Mouse (Mus musculus) urinary bladder, adult 18-20 months (tissue): ENCODE data around the gene P4hb.
A peak's percentile ranks its signal among the peaks of the same experiment; 100 is the strongest.
"Not testable (repeated sequence)": the region's sequence is repeated elsewhere in the genome, so short reads cannot be mapped to it uniquely, and the experiment has no call there.

Experiments
- DNase-seq, 2 experiments: peaks; one replicate each; pipeline ENCODE4 v3.0.0; 2022; ENCODE audit warnings: low spot score in 2 of 2, mixed read lengths in 2 of 2

Gene P4hb

DNA sequence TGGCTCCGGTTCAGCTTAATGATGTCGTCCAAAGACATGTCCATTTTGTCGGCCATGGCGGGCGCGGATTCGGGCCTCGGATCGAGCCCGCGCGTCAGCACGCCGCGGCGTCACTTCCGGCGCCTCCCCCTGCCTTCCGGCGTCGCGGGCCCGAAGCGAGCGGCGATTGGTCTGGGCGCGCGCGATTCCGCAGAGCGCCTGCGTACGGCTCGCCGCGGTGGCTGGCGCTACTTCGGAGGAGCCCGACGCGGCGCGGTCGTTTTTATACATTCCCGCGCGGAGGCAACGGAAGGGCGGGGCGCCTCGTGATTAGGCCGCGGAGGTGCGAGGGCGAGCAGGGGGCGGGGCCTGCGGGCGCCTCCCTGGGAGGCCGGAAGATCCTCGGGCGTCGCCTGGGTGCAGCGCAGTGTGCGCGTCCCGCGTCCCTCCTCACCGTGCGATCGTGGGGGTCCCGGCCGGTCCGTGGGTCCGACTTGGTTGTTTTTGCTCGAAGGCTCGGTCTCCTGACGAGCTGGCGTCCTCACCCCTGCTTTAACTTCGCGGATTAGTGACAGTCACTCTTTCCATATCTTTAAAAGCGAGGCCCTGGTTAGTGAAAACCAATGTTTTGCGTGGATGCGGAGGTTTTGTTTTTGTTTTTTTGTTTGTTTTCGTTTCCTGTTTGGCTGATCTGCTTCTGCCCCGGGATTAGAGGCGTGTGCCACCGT is 25.4 kb upstream of the P4hb start, which contains the start of the genes Alyref and Anapc11:
Gene Alyref (minus strand): TSS at position 83 of the 707 bp plus-strand sequence.
Gene Anapc11 (plus strand): TSS at position 139 of the 707 bp plus-strand sequence.
- peak; percentile 87 to 90 for DNase-seq

GRCm38 (mm10) chr11:120597240-120598235 is 24.5 kb upstream of the P4hb start:
- no peak for DNase-seq

- DNase-seq = no peak
These were observed 15.5 kb upstream of the P4hb start for GRCm38 (mm10) chr11:120588531-120588930.

DNA sequence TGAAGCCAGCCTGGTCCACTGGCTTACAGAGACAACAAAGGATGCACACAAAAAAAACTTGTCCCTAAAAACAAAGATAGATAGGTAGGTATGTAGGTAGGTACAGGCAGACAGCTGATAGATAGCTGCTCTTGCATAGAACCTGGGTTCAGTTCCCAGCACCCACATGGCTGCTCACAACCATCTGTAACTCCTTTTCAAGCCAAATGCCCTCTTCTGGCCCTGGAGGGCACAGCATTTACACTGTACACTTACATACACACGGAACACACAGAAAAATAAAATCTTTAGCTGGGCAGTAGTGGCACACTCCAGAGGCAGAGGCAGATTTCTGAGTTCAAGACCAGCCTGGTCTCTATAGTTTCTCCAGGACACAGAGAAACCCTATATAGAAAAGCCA is 10.9 kb upstream of the P4hb start:
- no peak for DNase-seq

DNA sequence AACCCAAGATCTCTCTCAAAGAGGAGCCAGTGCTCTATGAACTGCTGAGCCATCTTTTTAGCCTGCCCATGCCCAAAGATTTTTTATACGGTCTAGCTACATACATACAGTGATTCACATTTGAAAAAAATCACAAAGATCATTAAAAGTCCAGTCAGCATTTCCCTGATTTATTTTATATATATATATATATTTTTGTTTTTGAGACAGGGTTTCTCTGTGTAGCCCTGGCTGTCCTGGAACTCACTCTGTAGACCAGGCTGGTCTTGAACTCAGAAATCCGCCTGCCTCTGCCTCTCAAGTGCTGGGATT is 9.9 kb upstream of the P4hb start:
- not testable (repeated sequence) for DNase-seq

GRCm38 (mm10) chr11:120582268-120582981 is 9.4 kb upstream of the P4hb start:
- DNase-seq = no peak

- DNase-seq = peak; percentile 76 to 82
These were observed 8.6 kb upstream of the P4hb start, which contains the start of gene Arhgdia for GRCm38 (mm10) chr11:120581490-120582267. TSS of gene Arhgdia (minus strand) at chr11:120581624.

GRCm38 (mm10) chr11:120580871-120581331 is 7.8 kb upstream of the P4hb start:
- DNase-seq = peak; percentile 34

GRCm38 (mm10) chr11:120580190-120580589 is 7.1 kb upstream of the P4hb start:
- DNase-seq = peak in 1 of 2 experiments; percentile 38

- peak; percentile 36 to 71 for DNase-seq
These were observed 6.5 kb upstream of the P4hb start for GRCm38 (mm10) chr11:120579316-120580107.

- DNase-seq = no peak
These were observed 5.7 kb upstream of the P4hb start for GRCm38 (mm10) chr11:120578694-120579243.

- DNase-seq = no peak
These were observed 5.1 kb upstream of the P4hb start for GRCm38 (mm10) chr11:120578024-120578693.

- DNase-seq = no peak
These were observed 4.4 kb upstream of the P4hb start for GRCm38 (mm10) chr11:120577211-120578023.

DNA sequence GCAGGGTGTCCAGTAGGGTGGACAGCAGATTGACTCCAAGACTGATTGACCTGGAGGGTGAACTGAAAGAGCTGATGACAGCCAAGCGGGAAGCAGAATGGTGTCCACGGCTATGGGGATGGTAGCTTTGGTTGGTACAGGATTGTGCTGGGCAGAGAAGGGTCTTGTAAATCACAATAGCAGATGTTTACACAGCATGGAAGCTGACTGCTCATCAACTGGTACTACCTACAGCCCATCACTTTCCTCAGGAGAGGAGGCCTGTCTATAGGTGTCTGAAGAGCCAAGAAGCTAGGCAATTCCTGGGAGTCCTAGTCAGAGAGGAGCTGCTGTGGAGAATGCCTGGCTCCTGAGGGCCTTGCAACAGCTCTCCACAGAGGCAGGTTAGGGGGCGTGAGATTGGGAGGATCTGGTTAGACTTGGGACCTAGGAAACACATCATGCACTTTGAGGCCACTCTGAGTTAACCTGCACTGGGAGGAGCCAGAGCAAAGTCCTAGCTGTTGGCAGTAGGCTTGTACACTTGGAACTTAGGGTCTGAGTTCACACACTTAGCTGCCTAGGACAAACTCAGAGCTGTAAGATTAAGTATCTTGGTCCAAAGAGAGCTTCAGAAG is 3.4 kb upstream of the P4hb start:
- DNase-seq = no peak

DNA sequence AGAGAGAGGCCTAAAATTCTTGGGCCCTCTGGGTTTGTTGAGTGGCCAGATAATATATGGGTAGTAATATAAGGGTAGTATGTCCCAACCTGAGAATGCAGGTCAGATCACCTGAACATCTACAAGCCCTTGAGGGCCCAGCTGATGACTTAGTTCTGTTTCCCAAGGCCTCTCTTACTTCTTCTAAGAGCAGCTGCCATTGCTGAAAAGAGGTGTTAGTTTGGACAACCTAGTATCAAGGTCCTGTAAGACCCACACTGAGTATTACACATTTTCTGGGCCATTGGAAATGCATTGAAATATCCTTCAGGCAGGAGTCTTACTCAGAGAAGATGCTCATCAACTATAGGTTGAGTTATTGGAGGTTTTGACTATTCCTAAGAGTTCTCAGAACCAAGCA is 2.9 kb upstream of the P4hb start:
- no peak for DNase-seq

DNA sequence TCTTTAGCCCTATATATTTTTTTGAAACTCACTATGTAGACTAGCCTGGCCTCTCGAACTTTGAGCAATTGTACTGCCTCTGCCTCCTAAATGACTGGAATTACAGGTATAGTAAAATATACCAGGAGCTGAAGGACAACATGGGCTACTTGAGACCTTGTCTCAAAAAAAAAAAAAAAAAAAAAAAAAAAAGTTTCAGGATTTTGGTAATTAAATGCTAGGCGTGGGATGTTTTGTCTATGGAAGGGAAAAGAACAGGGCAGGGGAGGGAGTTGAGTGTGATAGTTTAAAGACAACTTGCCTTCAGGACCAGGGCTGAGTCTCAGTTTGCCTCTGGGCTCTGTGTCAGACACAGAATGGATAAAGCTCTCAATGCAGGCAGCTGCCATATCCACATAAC is 2.0 kb upstream of the P4hb start:
- DNase-seq = no peak

DNA sequence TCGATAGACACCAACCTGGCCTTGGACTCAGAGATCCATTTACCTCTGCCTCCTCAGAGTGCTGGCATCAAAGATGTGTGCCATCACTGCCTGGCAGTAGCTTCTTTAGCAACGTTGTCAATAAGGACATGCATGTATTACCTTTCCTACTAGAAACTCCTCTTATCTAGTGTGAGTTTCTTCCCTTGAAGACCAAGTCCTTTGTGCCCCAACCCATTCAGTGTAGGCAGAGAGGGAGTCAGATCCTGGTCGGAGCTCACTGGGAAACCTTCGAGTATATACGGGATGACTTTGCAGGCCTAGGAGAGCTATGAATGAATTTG is 1.2 kb upstream of the P4hb start:
- DNase-seq = no peak

DNA sequence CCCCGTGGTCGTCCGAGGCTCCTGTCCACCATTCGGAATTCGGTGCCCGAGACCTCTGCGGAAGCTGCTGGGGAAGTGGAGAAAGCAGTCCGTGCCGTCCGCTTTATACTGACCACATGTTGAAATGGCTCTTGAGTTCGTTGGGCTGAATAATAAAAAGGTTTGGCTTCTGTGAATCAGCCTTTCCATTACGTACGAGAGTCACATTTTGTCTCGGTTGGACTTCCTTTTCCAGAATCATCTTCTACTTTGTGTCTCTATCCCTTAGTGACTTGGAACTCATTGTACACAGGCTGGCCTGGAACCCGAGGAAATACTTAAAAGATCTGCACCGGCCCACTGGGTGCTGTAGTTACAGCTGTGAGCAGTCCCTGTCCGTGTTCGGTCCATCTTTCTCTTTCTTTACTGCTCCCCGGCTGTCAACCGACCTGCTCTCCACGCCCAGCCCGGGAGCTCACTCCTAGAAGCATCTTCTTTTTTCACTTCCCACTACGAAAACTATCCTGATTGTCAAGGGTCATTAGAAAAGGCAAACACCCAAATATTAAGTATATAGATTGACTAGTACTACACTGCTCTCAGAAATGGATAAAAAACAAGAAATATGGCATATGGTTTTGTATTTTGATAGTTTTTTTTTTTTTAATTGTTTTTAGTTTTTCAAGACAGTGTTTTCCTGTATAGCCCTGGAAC is 678 bp upstream of the P4hb start:
- no peak for DNase-seq
